Mouse (Mus musculus) thymus, adult 18-20 months (tissue): ENCODE data around the gene Rap1gap2.

ENCODE experiments used
- DNase-seq, 2 experiments: peaks; one replicate each; pipeline ENCODE4 v3.0.0; 2022; ENCODE audit warnings: mixed read lengths in 2 of 2

Gene Rap1gap2

DNA sequence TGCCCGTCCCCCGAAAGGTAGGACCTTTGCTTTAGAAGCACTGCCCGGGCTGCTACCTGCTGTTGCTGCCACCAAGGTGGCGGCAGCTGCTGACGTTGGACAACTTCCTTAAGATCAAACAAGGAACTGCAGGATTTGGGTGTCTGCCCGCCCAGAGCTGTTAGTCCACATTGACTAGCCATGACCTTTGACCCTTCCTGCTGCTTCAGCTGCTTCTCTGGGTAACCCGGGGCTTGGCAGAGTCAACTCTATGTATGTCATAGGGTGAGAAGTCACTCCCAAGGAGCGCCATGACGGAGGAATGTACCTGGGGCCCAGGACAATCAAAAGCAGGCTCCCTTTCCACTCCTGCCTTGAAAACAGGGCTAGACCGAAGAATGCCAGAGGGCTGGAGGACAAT lies 153.5 kb downstream of the Rap1gap2 start:
- no peak for DNase-seq

DNA sequence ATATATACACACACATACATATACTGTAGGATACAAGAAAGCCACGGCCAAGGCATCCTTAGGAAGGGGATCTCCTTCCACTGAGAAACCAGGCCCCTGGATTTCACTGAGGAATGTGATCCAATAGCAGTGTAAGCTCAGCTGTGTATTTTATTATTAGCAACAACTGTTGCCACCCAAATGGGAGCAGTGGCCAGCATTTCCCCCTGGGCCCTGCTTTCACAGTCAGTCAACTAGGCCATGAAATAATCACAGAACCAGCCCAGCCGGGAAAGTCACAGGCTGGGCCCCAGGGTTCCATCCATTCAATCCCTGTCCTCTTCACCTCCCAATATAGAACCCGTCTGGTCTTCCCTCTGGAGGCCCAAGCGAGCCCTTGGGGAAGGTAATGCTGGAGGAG lies 162.2 kb downstream of the Rap1gap2 start:
- DNase-seq = no peak

DNA sequence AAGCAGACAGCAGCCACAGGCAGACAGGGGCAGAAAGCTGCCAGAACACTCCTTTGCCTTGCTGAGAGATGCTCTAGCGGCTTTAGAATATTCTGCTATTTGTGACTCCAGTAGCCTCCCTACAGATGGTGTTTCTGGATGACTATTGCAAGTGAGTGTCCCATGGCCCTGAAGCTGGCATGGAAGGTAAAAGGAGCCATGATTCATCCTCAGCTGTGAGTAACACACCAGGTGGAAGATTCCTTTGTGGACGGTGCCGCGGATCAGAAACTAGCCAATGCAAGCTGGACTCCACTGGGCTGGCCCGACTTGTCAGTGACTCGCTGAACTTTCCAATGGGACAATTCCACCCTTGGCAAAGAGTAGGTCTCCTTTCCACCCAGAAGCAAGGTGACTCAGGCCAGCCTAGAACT lies 162.7 kb downstream of the Rap1gap2 start:
- no peak for DNase-seq

DNA sequence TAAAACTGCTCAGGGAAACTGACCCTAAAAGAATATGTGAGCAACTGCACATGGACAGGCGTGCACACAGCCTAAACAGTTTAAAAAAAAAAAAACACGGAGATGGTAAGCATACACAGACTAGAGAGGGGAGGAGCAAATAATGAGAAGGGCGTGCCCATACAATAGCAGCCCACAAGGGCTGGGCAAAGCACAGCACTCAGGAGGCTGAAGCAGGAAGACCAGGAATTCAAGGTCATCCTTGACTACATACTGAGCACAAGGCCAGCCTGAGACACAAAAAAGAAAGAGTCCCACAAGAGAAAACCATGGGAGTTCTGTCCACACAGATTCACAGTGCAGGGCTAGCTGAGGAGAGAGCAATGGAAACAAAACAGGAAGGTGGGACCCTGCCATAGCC lies 165.1 kb downstream of the Rap1gap2 start:
- DNase-seq = no peak

DNA sequence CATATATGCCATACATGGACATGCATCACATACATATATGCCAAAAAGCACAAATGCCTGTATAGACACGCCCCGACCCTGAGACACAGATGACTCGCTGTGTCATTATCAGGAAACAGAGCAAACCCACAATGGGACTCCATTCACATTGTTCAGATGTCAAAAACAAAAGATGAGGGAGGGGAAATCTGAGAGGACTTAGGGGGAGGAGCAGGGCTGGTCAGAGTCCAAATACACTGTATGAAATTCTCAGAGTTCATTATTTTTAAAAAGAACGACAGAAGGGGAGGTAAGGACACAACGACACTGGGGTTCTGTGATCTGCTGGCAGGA lies 166.8 kb downstream of the Rap1gap2 start:
- no peak for DNase-seq

DNA sequence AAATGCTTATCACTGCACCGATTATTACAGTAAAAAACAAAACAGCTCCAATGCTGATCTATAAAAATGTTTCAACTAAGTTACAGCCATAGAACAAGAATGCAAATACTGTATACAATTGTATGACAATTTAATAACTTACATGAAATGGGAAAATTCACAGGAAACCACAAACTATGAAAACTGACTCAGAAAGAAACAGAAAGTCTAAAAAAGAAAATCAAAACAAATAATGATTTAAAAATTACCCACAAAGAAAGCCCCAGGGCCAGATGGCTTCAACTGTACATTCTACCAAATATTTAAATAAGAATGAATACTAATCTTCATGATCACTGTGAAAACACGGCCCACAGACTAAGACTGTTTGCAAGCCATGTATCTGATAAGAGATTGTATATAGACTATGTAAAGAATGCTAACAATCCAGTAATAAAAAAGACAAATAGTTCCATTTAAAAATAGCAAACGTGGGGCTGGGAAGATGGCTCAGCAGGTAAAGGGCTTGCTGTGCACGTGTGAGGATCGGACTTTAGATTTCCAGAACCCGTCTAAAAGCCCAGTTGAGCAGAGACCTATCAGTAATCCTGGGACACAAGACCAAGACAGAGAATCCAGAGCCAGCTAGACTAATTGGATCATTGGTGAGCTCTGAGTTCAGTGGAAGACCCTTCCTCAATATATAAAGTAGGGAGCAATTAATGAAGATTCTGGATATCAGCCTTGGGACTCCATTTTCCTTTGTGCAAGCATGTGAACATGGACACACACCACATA lies 167.4 kb downstream of the Rap1gap2 start:
- no peak for DNase-seq

DNA sequence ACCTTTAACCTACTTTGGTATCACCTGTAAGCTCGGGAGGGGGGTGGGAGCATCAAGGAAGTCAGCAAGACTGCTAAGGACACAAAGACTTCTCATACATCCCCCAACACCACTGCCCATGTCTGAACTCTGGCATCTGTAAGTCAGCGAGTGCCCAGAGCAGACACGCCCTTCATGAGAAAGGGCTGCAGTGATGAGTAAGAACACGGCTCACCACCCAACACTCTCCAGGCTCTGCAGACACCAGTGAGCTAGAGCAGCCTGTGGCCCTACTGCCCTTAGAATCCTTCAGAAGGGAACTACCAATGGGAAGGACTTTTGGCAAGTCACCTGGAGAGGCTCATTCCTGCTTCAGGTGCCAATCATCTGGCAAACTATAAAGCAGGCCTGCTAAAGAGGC lies 168.3 kb downstream of the Rap1gap2 start:
- no peak for DNase-seq

DNA sequence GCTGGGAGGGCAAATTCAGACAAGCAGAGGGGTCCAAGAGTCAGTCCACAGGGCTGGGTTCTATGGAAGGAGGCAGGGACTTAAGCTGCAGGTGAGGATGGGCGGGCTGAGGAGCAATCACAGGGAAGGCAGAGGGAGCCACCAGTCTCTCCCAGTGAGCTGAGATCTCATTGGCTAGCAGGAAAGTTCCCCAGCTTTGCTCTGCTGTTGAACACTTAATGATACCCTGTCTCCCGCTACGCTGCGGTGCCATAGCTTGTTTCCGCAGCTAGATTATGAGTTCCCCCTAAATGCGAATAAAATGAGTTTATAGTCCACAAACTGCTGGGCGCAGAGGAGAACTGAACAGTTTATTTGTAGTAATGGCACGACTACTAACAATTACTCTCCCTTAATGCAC lies 170.6 kb downstream of the Rap1gap2 start:
- DNase-seq = no peak

DNA sequence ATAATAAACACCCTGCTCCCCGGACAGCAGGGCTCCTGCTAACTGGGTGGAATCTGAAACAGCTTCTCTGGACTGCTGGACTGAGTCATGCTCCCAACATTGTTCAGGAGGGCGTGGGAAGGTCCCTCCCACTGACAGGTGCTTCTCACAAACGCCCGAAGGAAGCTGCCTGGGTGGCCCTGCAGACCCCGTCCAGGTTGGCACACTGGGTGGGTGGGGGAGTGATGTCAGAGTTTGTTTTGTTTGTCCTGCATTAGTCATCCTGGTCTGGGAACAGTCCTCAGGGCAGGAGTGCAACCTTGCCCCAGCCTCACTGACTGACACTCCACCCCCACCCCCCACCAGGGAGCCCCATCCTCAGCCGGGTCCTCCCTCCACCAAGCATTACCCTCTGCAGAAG lies 171.5 kb downstream of the Rap1gap2 start:
- DNase-seq = no peak

DNA sequence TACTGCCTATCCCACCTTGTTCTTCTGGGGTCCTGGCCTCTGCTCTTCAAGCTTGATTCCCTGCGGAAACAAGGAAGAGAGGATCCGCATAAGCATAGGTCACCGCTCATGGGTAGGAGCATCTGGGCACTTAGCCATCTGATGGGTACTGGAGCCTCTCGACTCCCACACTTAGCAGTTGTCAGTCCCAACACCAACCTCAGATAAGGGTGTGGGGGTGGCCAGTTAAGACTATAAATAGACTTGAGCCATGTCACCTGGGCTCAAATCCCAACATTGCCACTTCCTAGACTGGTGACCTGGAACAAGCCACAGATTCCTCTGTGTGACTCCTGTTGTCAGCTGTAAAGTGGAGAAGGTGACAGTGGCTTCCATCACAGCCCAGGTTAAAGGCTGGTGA lies 172.5 kb downstream of the Rap1gap2 start:
- DNase-seq = no peak

DNA sequence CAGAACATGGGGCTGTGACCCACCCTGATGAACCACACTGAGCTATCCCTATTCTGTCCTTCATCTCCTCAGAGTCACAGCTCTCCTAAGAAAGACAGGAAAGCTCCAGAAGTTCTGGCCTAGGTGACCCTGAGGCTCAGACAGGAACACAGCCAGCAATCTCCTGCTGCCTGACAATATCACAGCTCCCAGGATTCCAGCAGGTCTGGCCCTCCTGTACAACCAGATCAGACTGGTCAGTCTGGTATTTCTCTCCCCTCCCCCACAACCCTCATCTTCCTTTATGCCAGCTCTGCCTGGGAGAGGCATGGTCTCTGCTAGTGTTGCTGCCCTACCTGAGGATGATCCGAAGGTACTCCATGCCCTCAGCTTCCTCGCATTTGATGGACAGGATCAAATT lies 175.3 kb downstream of the Rap1gap2 start:
- no peak for DNase-seq

DNA sequence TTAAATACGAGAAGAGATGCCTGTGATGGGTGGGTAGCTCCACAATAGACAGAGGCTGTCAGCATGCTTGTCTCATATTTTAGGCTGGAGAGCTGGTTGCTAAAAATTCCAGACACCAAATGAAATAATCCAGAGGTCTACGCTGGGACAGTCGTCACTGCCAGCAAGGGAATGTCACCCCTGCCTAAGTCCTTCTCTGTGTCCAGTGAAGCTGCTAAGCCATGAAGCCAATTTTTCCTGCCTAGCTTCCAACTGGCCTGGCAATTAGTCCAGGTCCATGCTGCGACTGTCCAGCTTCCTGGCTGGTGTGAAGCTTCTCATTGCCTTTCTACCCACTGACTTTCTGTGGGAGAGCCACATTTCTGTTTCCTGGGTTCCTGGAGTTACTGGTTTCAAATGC lies 177.7 kb downstream of the Rap1gap2 start:
- DNase-seq = no peak

DNA sequence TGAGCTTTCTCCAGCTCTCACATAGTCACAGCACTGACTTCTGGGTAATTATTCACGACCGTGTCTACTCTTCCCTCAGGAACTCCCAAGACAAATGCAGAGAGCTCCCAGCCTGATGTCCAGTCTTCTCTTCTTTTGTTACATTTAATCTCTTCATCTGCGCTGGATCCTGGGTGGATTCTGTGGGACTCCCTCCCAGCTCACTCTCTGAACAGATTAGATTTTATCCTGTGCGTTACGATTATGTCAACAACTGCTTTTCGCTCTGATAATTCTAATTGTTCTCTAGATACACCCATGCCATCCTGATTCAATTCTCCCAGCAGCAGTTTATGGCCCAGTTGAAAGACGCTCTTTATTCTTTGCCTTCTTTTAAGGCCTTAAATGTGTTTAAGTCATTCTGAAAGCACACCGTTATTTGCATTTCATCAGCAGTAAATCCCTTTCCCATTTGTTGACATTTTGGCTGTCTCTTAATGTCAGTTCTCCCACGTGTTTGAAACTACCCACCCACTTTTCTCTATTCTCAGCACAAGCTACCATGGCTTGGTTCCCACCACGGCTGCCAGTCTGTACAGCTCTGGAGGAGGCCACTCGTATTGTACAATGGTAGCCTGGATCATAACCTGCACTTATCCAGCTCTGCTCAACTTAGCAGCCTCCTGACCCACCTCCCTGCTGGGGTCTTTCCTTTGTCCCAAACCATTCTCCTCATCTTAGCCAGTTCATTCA lies 180.8 kb downstream of the Rap1gap2 start:
- no peak for DNase-seq

DNA sequence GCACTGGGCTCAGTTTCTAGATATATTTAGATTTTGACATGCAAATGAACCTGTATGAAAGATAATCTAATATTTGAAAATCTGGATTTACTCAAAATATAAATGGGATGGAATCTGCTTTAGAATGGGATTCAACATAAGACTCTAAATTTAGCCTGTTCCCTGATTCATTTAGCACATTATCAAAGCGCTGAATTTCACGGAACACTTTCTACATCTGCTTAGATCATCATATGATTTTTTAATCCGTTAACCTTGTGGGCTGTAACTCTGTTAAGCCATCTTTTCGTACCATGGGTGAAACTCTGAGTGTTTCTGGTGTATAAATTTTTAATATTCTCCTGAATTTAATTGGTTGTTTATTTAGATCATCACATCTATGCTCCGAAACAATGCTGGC lies 184.4 kb downstream of the Rap1gap2 start:
- no peak for DNase-seq

DNA sequence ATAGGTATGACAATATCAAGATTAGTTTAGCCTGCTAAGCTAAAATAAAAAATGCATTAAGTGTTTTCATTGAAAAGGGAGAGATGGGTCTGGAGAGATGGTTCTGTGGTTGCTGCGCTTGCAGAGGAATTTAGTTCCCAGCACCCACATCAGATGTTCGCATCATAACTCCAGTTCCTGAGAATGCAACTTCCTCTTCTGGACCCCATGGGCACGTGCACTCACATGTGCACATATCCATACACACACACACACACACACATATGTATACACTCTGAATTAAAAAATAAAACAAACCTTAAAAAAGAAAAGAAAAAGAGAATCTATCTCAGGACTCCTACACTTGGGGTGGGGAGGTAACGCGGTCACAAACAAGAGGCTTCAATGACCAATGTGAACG lies 188.7 kb downstream of the Rap1gap2 start:
- no peak for DNase-seq

DNA sequence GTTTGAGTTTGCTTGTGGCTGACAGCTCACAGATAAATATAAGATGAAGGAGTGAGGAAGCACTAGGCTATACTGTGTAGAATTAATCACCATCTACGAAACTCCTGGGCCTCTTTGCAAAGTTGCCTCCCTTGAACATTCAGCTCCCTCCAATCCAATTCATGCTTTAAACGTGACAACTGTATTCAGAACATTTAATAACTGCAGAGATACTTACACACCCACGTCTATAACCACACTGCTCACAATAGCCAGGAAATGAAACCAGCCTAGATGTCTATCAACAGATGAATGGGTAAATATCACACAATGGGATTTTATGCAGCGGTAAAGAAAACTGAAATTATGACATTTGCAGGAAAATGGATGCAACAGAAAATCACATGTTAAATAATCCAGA lies 189.6 kb downstream of the Rap1gap2 start:
- no peak for DNase-seq

DNA sequence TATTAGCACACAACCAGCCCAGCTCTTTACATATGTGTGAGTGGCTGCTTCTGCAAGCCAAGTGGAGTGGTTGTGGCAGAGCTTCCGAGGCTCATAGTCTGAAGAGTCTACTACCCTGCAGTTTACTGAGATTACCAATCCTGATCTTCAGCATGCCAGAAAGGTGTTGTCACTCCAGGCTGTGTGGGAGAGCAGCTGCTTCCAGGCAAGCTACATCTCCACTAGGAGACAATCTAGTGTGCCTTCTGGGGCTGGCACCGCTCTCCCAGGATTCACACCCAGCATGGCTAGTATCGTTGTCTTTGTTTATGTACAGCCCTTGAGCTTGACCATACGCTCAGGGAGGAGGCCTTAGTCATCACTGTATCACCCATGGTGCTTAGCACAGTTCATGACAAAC lies 191.1 kb downstream of the Rap1gap2 start:
- DNase-seq = no peak

DNA sequence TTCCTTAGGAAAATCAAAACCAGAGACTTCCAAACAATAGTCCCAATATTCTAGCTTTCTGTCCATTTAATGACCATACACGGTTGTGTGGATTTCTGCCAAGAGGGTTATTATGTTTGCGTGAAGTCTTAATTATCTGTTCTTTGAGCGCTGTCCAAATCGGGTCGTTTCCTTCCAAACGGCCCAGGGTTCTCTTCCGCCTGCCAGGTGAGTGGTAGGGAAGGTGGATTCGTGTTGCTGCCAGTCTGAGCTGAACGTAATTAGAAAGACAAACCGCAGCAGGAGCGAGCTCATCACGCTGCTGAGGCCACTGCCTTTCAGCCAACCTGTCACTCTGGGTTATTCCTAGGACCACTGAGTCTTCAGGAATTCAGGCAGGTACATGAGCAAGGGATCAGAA lies 195.0 kb downstream of the Rap1gap2 start:
- no peak for DNase-seq

DNA sequence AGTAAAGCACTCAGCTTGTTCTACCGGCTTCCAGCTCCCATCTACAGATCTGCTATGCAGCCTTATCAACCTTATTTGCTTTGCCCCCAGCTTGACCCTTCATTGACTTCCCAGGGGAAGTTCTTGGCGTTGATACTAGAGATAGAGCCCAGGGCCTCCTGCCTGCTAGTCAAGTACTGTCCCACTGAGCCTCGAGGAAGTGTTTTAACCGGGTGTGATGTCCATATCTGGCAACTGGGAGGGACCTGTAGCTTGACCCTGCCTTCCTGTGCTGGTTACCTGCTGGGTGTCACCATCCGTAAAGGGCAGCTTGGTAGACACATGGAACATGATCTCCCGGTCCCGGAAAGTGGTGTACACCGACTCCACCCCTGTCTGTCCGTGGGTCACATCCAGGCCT lies 196.6 kb downstream of the Rap1gap2 start:
- no peak for DNase-seq

DNA sequence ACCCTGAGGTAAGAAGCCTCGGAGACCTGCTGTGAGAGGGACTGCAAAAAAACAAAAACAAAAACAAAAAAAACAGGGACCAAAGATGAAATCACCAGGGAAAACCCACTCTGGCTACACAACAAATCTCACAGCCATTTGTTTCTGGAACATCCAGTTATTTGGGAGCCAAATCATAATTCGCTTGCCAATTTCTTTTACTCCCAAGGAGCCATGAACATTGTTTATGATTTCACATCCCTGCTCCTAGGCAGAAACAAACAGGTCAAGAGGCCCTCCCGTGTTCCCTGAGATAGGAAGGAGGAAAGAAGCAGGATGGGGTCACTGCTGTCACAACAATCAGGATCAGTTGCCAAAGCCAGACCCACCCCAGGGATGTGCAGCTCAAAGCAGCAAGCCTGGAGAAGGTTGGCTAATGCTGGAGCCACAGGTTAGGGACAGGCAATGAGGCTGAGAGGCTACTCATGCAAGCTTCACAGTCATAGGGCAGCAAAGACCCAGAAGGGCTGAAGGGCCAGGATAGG lies 197.2 kb downstream of the Rap1gap2 start:
- DNase-seq = no peak

DNA sequence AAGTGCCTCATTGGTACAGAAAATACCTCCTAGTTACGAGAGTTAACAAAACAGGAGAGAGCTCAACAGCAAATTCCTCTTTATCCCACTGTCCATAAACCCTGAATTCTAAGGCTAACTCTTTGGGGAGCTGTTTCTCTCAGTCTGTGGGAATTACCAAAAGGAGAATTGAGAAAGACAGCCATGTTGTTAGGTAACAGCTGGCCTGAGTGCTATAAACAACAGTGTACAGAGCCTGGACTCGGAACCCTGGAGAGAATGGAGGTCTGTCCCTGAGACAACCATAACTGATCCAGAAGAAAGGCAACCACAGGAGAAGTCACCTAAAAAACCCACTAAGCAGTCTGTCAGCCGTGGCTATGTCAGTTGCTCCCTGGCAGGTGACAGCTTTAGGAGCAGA lies 198.3 kb downstream of the Rap1gap2 start:
- DNase-seq = no peak

DNA sequence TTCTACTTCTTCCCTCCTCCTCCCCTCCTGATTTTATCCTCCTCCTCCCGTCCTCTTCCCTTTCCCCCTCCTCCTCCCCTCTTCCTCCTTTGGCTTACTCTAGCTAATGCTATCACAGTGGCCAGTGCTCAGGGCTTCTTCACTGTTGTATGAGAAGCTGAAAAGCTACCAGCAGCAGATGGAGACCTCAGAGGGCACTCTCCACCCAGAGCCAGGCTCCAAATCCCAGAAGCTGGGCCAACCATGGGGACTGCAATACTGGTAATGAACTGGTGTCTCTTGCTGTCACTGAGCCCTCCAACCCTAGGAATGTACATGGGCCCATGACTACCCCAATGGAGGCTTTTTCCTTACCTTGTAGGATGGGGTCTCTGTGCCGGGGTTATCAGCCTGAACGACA lies 198.8 kb downstream of the Rap1gap2 start:
- no peak for DNase-seq

DNA sequence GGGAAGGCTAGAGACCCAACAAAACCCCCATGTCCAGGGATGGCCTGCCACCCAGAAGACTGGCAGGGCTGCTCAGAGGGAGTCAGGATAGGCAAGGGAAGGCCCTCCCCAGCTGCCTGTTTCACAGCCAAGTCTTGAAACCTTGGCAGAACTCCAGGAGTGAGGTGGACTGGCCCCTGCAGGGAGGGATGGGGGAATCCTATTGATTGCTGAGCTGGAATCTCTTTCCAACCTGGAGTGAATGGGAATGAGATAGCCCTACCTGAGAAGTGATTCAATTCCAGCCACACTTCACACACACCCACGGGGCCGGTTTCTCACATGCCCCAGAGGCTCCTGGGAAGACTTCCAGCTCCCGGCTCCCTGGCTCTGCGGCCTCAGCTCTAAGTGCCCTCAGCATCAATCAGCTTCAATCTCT lies 200.9 kb downstream of the Rap1gap2 start:
- DNase-seq = no peak

DNA sequence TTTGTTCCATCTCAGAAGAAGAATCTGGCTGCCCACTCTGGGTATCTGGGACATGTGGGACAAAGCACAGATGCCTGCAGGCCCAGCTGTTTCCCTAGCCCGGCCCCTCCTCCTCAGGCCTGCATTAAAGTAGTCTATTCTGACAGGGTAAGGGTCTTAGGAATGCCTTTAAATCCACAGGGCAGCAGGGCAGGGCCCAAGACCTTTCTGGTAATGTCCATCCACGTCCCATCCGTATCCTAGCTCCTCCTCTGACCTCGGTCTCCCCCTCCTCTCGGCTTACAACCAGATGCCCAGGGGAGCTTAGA lies 201.3 kb downstream of the Rap1gap2 start:
- no peak for DNase-seq
